Comparison of ENCODE assay signal across 8 mouse cellular contexts in genomic region chr8:47287641-47288130, GRCm38 (mm10).
DNase-seq lines count a peak whose midpoint lies in the region; TF ChIP-seq lines count a peak whose summit lies in the region.

No protein-coding gene starts in this region.

- TF ChIP-seq CTCF in small intestine, adult 2 months (IDR thresholded peaks at IDR 0.05; ENCODE audit: extremely low read depth, insufficient read length, insufficient replicate concordance, low read depth, low read length) = no peak

- WGBS in heart, embryonic 10.5 days = under 1% methylated on average over 33 of the region's 33 CpGs
- WGBS in small intestine, adult 2 months = 10% methylated on average over 33 of the region's 33 CpGs

- H3K9me3 ChIP-seq in heart, embryonic 10.5 days = no peaks in the 10 kb centered on the region

- DNase-seq in urinary bladder, postnatal 14 days (ENCODE audit: low spot score) = peak; percentile 37
- DNase-seq in urinary bladder, postnatal 25 days (ENCODE audit: low spot score) = no peak
- peak; percentile 66 for DNase-seq in embryo, embryonic 10 days (ENCODE audit: low spot score)
- peak; percentile 81 for DNase-seq in heart, embryonic 10.5 days (ENCODE audit: low spot score)
- DNase-seq in layer of hippocampus, adult 8-10 months (ENCODE audit: low spot score in 2 of 2) = peak; percentile 30 to 44
- peak; percentile 29 for DNase-seq in lung, postnatal 14 days
- no peak for DNase-seq in T-cell, adult 2 months (ENCODE audit: low spot score)

- TF ChIP-seq POLR2A in small intestine, adult 2 months (IDR thresholded peaks at IDR 0.05; ENCODE audit: low read depth, low read length) = no peak

- H3K4me3 ChIP-seq in heart, embryonic 10.5 days = peak overlapping the region; percentile 91
- H3K4me3 ChIP-seq in small intestine, adult 2 months (ENCODE audit: low read depth, low read length) = peak overlapping the region; percentile 62

- peak overlapping the region; percentile 96 for H3K27ac ChIP-seq in heart, embryonic 10.5 days
- no peak overlapping the region; the same call in 1 of the 2 replicates for H3K27ac ChIP-seq in small intestine, adult 2 months (ENCODE audit: insufficient read depth, low read depth, low read length)

- H3K36me3 ChIP-seq in heart, embryonic 10.5 days = no peaks in the 10 kb centered on the region
- no peaks in the 10 kb centered on the region for H3K36me3 ChIP-seq in small intestine, adult 2 months (ENCODE audit: control insufficient read depth, insufficient read depth, low read length)

- peaks cover 24% of the 10 kb centered on the region for H3K4me1 ChIP-seq in heart, embryonic 10.5 days
- H3K4me1 ChIP-seq in small intestine, adult 2 months (ENCODE audit: control insufficient read depth, insufficient read depth, insufficient read length, low read length) = 0 out of 2 replicates have a peak, but pooled peaks cover 2% of the 10 kb centered on the region

- H3K27me3 ChIP-seq in heart, embryonic 10.5 days (ENCODE audit: insufficient read depth, poor library complexity, severe bottlenecking) = no peaks in the 10 kb centered on the region
- peaks cover 19% of the 10 kb centered on the region for H3K27me3 ChIP-seq in small intestine, adult 2 months (ENCODE audit: control insufficient read depth, insufficient read depth, low read length)

Comparison
In these comparisons a context has a peak if more than half of its experiments do, and no peak if none do; other contexts are left out.
1. DNase-seq: peak in urinary bladder, postnatal 14 days (single experiment), embryo, embryonic 10 days (single experiment), heart, embryonic 10.5 days (single experiment), layer of hippocampus, adult 8-10 months (2 of 2) and lung, postnatal 14 days (single experiment); none in urinary bladder, postnatal 25 days (single experiment) and T-cell, adult 2 months (single experiment).